Mouse (Mus musculus) limb, embryonic 13.5 days (tissue): Measurements from ENCODE around the gene Tmf1. TPM values are rescaled to one million over a fixed set of nuclear protein-coding genes. Genes with fewer than 3 reads are reported as not detected.
A peak's percentile ranks its signal among the peaks of the same experiment; 100 is the strongest.

Experiments
- ATAC-seq: fragments of 200-750 bp; cut with Nextera tagmentation; 2 replicates; pipeline ENCODE4 v1.8.0; 2017; ENCODE audit warnings: low read depth, moderate number of reproducible peaks, moderate TSS enrichment; ENCODE audit not compliant: low FRiP score
- H3K27ac ChIP-seq: fragments of 300-500 bp; sonication (generic); 2 replicates; pipeline ENCODE4 v1.5.1; 2015; ENCODE audit warnings: inconsistent platforms, mild to moderate bottlenecking, moderate library complexity
- H3K27me3 ChIP-seq: fragments of 300-500 bp; sonication (generic); 2 replicates; pipeline ENCODE4 v1.6.1; 2015; ENCODE audit warnings: mild to moderate bottlenecking, inconsistent platforms
- H3K36me3 ChIP-seq: fragments of 300-500 bp; sonication (generic); 2 replicates; pipeline ENCODE4 v1.6.1; 2015; ENCODE audit warnings: inconsistent platforms, mild to moderate bottlenecking, moderate library complexity
- H3K4me1 ChIP-seq: fragments of 300-500 bp; sonication (generic); 2 replicates; pipeline ENCODE4 v1.6.1; 2015; ENCODE audit warnings: inconsistent platforms
- H3K4me2 ChIP-seq: fragments of 300-500 bp; sonication (generic); replicated peaks from 2 replicates; pipeline ENCODE4 v1.6.1; 2015; ENCODE audit warnings: inconsistent platforms, mild to moderate bottlenecking, moderate library complexity
- H3K4me3 ChIP-seq: fragments of 300-500 bp; sonication (generic); 2 replicates; pipeline ENCODE4 v1.5.1; 2015; ENCODE audit warnings: moderate library complexity, mild to moderate bottlenecking, inconsistent platforms
- H3K9ac ChIP-seq: fragments of 300-500 bp; sonication (generic); 2 replicates; pipeline ENCODE4 v1.6.1; 2015; ENCODE audit warnings: mild to moderate bottlenecking, inconsistent platforms
- H3K9me3 ChIP-seq: fragments of 300-500 bp; sonication (generic); 2 replicates; pipeline ENCODE4 v1.6.1; 2016; ENCODE audit warnings: inconsistent platforms
- WGBS: fragments of 180-500 bp; shearing (Covaris S2); methylation state at CpG from one replicate; pipeline ENCODE4 v1.1.7; 2015; 5-methylcytosine and 5-hydroxymethylcytosine counted together
- polyA plus RNA-seq: library from polyadenylated mRNA; unstranded; fragments of >200 nt; fragmentation: Nextera tagmentation; extraction: Ambion mirVana; gene quantifications from 2 replicates; pipeline ENCODE4 v1.2.1, GENCODE M21; 2015

Gene Tmf1
- polyA plus RNA-seq: 41.1 and 45.8 TPM in 2 replicates

DNA sequence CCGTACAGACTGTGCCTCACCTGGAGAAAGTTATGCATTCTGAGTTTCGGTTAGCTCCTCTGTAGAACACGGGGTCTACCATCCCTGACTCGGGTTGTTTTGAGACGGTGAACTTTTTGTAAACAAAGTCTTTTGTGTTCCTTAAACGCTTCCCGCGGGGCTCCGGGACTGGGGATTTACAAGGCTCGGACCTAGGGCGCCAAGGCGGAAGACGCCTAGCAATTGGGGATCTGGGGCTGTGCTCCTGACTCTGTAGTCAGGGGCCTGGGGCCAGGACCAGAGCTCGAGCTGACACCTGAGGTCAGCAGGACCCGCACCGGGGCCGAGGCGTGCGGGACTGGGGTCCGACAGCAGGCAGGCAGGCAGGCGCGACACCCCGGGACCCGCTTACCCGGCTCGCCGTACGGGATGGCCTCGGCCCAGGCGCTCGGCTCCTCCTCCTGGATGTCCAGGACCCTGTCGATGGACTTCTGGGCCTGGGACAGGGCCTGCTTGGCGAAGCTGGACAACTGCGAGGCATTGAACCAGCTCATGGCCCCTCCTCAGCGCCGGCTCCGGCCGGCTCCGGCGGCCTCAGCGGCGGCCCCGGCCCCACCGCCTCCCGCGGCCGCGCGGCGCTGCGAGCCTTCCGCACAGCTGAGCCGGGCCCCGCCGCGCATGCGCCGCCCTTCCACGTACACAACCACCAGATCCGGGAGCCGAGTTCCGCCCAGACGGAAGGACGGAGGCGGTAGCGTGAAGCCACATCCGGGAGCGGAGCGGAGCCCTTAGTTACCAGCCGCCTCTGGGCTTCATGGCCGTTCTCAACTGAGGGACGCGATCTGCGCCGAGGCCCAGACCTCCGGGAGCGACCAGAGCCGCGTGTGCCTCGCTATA lies at the start of gene Tmf1:
TSS of gene Tmf1 (minus strand) at position 632 of the 876 bp plus-strand sequence.
- peak within 1 kb of the TSS; percentile 97 for H3K4me3 ChIP-seq
- WGBS: under 1% methylated on average over 79 of the region's 80 CpGs
- H3K27ac ChIP-seq: peak within 1 kb of the TSS; percentile 93
- H3K4me2 ChIP-seq: peak within 1 kb of the TSS; percentile 65
- peaks cover 30% of the 10 kb centered on the region for H3K4me1 ChIP-seq
- H3K9me3 ChIP-seq: no peaks in the 10 kb centered on the region
- ATAC-seq: peak; percentile 98
- no peaks in the 10 kb centered on the region for H3K27me3 ChIP-seq
- peak within 1 kb of the TSS; percentile 98 for H3K9ac ChIP-seq
- peaks cover 22% of the 10 kb centered on the region for H3K36me3 ChIP-seq

GRCm38 (mm10) chr6:97227067-97227847 lies 48.3 kb upstream of the Tmf1 start:
- no peak for ATAC-seq
- 0 out of 2 replicates have a peak, but pooled peaks cover 4% of the 10 kb centered on the region for H3K9me3 ChIP-seq
- H3K9ac ChIP-seq: no peak overlapping the region
- peaks cover 20% of the 10 kb centered on the region for H3K36me3 ChIP-seq
- H3K27me3 ChIP-seq: peaks cover 54% of the 10 kb centered on the region
- no peak overlapping the region for H3K27ac ChIP-seq
- H3K4me1 ChIP-seq: peaks cover 9% of the 10 kb centered on the region
- 92% methylated on average over 9 of the region's 9 CpGs for WGBS
- no peak overlapping the region for H3K4me2 ChIP-seq
- H3K4me3 ChIP-seq: no peak overlapping the region

GRCm38 (mm10) chr6:97226083-97226491 lies 47.2 kb upstream of the Tmf1 start:
- peaks cover 17% of the 10 kb centered on the region for H3K36me3 ChIP-seq
- peaks cover 20% of the 10 kb centered on the region for H3K4me1 ChIP-seq
- 0 out of 2 replicates have a peak, but pooled peaks cover 4% of the 10 kb centered on the region for H3K9me3 ChIP-seq
- no peak overlapping the region for H3K4me3 ChIP-seq
- no peak overlapping the region for H3K27ac ChIP-seq
- ATAC-seq: no peak
- H3K9ac ChIP-seq: no peak overlapping the region
- no peak overlapping the region for H3K4me2 ChIP-seq
- 46% methylated on average over 1 of the region's 1 CpGs for WGBS
- H3K27me3 ChIP-seq: peaks cover 43% of the 10 kb centered on the region

DNA sequence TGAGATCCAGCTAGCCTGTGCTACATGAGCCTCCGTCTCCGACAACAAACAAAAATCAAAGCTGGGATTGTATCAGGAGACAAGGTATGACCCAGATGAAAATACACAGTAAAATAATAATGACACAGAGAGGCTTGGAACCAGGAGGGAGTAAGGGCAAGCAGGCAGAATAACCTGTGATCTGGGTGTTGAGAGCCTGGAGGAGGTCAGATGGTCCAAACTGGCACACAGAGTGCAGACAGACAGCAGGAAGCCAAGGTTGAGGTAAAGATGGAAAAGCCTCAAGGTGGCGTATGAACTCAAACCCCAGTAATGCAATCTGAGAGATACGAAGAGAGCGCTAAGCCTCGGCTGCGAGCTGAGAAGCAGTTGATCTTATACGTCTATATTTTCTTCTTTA lies 45.6 kb upstream of the Tmf1 start:
- peaks cover 6% of the 10 kb centered on the region; the same call in 1 of the 2 replicates for H3K36me3 ChIP-seq
- WGBS: 92% methylated on average over 8 of the region's 8 CpGs
- no peak overlapping the region for H3K4me2 ChIP-seq
- H3K9ac ChIP-seq: no peak overlapping the region
- no peak overlapping the region for H3K4me3 ChIP-seq
- peaks cover 29% of the 10 kb centered on the region for H3K27me3 ChIP-seq
- H3K9me3 ChIP-seq: 0 out of 2 replicates have a peak, but pooled peaks cover 4% of the 10 kb centered on the region
- ATAC-seq: no peak
- peaks cover 22% of the 10 kb centered on the region for H3K4me1 ChIP-seq
- H3K27ac ChIP-seq: no peak overlapping the region

- Histone ChIP-seq H3K4me2 (no peak overlapping the region), H3K27ac (no peak overlapping the region), H3K9ac (no peak overlapping the region), H3K4me1 (peaks cover 22% of the 10 kb centered on the region), H3K27me3 (peaks cover 23% of the 10 kb centered on the region), H3K9me3 (0 out of 2 replicates have a peak, but pooled peaks cover 4% of the 10 kb centered on the region), H3K36me3 (peaks cover 3% of the 10 kb centered on the region; the same call in 1 of the 2 replicates), H3K4me3 (no peak overlapping the region)
- 64% methylated on average over 4 of the region's 4 CpGs for WGBS
- ATAC-seq: no peak
These were observed 44.6 kb upstream of the Tmf1 start for GRCm38 (mm10) chr6:97223566-97223965.

GRCm38 (mm10) chr6:97222931-97223467 lies 44.1 kb upstream of the Tmf1 start:
- Histone ChIP-seq H3K4me2 (no peak overlapping the region), H3K27me3 (peaks cover 18% of the 10 kb centered on the region), H3K9ac (no peak overlapping the region), H3K27ac (peak overlapping the region; percentile 28; the same call in 1 of the 2 replicates), H3K36me3 (peaks cover 3% of the 10 kb centered on the region; the same call in 1 of the 2 replicates), H3K9me3 (0 out of 2 replicates have a peak, but pooled peaks cover 4% of the 10 kb centered on the region), H3K4me1 (peaks cover 22% of the 10 kb centered on the region), H3K4me3 (no peak overlapping the region)
- peak; percentile 72 for ATAC-seq
- WGBS: 62% methylated on average over 5 of the region's 5 CpGs

- peak overlapping the region; percentile 34; the same call in 1 of the 2 replicates for H3K27ac ChIP-seq
- H3K4me3 ChIP-seq: no peak overlapping the region
- ATAC-seq: no peak
- no peak overlapping the region for H3K4me2 ChIP-seq
- 53% methylated on average over 6 of the region's 6 CpGs for WGBS
- H3K36me3 ChIP-seq: peaks cover 3% of the 10 kb centered on the region; the same call in 1 of the 2 replicates
- H3K4me1 ChIP-seq: peaks cover 22% of the 10 kb centered on the region
- peaks cover 15% of the 10 kb centered on the region for H3K27me3 ChIP-seq
- H3K9me3 ChIP-seq: no peaks in the 10 kb centered on the region
- H3K9ac ChIP-seq: no peak overlapping the region
These were observed 43.4 kb upstream of the Tmf1 start for GRCm38 (mm10) chr6:97222321-97222720.

DNA sequence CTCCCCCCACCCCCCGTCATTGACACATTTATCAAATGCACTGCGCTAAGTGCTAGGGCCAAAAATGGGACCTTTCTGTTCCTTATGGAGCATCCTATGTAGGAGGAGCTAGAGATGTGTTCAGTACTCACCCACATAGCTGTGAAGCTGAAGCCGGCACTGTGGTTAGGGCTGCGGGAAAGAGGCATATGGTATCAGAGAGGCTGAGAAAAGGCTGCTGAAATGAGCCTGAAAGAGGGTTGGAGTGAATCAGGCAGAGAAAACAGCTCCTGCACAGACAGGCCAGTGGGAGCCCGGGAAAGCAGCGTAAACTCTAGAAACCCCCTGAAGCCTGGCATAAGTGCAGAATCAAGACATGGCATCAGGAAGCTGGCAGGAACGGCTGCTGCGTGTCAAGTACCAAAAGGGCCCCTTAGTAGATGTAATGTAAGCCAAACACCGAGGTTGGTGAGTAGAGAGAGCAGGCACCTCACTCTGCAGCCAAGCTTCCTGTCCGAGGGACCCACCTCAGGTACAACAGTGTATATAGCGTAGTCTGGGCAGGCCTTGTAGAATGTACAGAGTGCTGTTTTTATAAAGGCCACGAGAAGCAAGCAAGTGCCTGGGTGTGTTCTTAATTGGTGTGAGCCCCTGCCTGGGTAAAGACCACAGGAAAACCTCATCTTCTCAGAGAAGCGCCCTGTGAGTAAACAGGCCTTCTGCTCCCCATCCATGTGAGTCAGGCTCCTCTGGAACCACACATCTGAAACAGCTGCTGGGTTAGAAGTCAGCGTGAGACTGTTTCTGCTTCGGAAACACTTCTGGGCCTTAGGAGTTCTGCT lies 42.5 kb upstream of the Tmf1 start:
- ATAC-seq: no peak
- H3K4me1 ChIP-seq: peaks cover 22% of the 10 kb centered on the region
- no peaks in the 10 kb centered on the region for H3K36me3 ChIP-seq
- peak overlapping the region; percentile 34; the same call in 1 of the 2 replicates for H3K27ac ChIP-seq
- no peaks in the 10 kb centered on the region for H3K9me3 ChIP-seq
- no peak overlapping the region for H3K4me3 ChIP-seq
- H3K9ac ChIP-seq: no peak overlapping the region
- WGBS: 64% methylated on average over 15 of the region's 15 CpGs
- no peak overlapping the region for H3K4me2 ChIP-seq
- peaks cover 7% of the 10 kb centered on the region; the same call in 1 of the 2 replicates for H3K27me3 ChIP-seq

DNA sequence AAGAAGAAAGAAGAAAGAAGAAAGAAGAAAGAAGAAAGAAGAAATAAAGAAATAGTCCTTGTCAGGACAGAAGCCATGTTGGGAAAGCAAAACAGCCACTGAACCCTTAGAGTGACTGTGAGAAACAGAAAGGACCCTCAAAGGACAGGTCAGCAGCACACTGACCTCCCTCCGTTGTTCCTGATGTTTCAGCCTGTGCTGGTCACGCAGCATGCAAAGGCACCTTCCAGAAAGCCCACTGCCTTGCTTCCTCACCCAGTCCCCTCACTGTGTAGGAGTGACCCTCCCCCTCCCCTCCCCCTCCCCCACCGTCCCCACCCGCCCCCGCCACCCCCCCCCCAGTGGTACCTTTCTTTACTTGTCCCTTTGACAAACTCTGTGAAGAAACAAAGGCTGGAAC lies 41.8 kb upstream of the Tmf1 start:
- no peak for ATAC-seq
- 73% methylated on average over 3 of the region's 5 CpGs for WGBS
- no peak overlapping the region for H3K27ac ChIP-seq
- no peaks in the 10 kb centered on the region for H3K9me3 ChIP-seq
- H3K36me3 ChIP-seq: no peaks in the 10 kb centered on the region
- H3K4me3 ChIP-seq: no peak overlapping the region
- no peak overlapping the region for H3K9ac ChIP-seq
- peaks cover 22% of the 10 kb centered on the region for H3K4me1 ChIP-seq
- peaks cover under 1% of the 10 kb centered on the region; the same call in 1 of the 2 replicates for H3K27me3 ChIP-seq
- no peak overlapping the region for H3K4me2 ChIP-seq

GRCm38 (mm10) chr6:97216154-97216821 lies 37.4 kb upstream of the Tmf1 start:
- no peak overlapping the region for H3K9ac ChIP-seq
- peaks cover 7% of the 10 kb centered on the region; the same call in 1 of the 2 replicates for H3K36me3 ChIP-seq
- peaks cover 10% of the 10 kb centered on the region for H3K4me1 ChIP-seq
- ATAC-seq: no peak
- peaks cover 8% of the 10 kb centered on the region; the same call in 1 of the 2 replicates for H3K27me3 ChIP-seq
- H3K4me3 ChIP-seq: no peak overlapping the region
- WGBS: 62% methylated on average over 4 of the region's 4 CpGs
- H3K4me2 ChIP-seq: no peak overlapping the region
- no peaks in the 10 kb centered on the region for H3K9me3 ChIP-seq
- no peak overlapping the region for H3K27ac ChIP-seq
